Mouse (Mus musculus) heart, postnatal 36 days (tissue): ENCODE data around the gene Slc48a1. TPM values are rescaled to one million over a fixed set of nuclear protein-coding genes. Genes with fewer than 3 reads are reported as not detected.

Experiments used
- DNase-seq, 2 experiments: peaks; one replicate each; pipeline ENCODE4 v3.0.0; 2021 to 2022
- intact Hi-C: fragments of 180-260 bp; cut with DNase I; formaldehyde crosslinking; loops from one replicate; pipeline ENCODE4 v1.15.1; 2025
- total RNA-seq, 2 experiments: library from RNA; stranded (reverse); gene quantifications; 2 replicates each; pipeline ENCODE4 v1.2.3; 2021

The Slc48a1 gene
- total RNA-seq, 2 experiments from 2014 or later = 73.3 to 84.1 TPM

- intact Hi-C loops = no loop called here
- DNase-seq = no peak
These were observed 43.7 kb downstream of the Slc48a1 start for GRCm38 (mm10) chr15:97821983-97822363.

GRCm38 (mm10) chr15:97822545-97823228 is 44.4 kb downstream of the Slc48a1 start:
- intact Hi-C loops = no loop called here
- no peak for DNase-seq

DNA sequence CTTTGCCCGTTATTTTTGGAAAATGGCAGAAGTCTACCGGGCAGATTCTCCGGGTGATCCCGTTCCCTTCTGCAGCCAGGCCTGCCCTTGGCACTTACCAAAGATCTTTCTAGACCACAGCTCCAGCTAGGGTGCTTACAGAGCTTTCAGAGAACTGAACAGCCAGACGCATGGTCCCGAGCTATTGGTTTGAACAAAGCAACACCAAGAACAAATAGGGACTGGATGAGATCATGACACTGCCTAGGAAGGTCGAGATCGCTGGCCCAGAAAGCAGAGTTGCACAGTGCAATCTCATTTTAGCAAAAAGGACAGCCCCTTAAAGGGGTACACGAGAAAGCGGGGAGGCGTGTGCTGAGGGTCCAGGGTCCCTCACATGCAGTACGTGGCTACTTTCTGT is 45.2 kb downstream of the Slc48a1 start:
- intact Hi-C loops = no loop called here
- DNase-seq = no peak

DNA sequence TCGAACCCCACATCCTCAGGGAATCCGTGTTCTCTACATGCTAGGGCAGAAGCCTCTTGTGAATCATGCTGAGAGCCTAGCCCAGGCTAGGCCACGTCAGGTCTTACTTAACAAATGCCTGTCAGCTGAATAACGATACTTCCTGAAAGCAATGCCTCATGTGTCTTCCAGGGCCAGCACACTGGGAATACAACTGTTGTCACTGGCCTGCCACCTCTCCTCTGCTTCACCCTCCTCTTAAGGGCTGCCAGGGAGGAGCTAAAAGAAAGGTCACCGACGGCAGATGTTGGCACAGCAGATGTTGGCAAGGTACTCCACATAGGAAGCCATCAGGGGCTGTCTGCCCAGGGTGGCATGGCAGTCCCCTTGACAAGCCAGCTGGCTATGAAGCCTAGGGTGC is 45.7 kb downstream of the Slc48a1 start:
- DNase-seq = peak in 1 of 2 experiments; percentile 54

DNA sequence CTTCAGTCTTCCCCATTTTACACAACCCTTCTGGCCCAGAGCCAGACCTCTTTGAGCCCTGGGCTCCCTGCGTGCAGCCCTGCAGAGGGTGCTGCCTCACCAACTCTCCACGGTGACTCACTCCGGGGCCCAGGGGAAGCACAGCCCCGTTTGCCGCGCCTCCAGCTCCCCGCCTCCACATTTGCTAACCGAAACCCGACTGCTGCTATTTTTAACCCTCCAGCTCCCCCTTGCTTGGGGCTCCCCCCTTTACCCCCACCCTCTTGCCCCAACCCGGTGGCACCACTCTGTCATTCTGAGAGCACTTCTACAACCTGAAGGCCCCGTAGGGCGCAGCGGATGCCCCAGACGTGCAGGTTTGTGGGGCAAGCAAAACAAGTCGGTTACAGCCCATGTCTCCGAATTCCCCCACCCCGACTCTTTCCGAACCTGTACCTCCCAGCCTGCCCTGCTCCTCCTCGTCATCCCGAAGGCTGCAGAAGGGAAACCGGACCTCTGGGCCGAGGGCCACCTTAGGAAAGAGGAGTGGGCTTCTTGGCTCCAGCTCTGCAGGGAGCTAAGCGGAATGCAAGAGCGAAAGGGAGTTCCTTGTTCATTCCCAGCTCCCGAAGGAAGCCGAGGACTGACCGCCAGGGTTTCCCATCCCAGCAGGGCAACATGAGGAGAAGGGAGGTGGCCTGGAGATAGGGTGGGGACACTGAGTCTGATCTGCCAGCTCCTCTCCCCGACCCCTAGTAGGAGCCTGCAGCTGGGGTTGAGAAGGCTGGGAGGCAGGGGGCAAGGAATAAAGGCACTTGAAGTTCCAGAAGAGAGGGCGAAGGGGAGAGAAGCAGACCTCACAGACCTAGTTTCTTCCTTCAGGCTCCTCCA is 47.0 kb downstream of the Slc48a1 start:
- intact Hi-C loops = loop anchor here (1.0 to 2.0 kb wide), 3 partner anchors 15 to 24 kb away; no protein-coding TSS in a partner anchor
- DNase-seq = peak; percentile 83 to 86

More for the DNA sequence above, 45.7 kb downstream of the Slc48a1 start:
- intact Hi-C loops = loop anchor here (2.0 kb wide), 2 partner anchors 13 to 17 kb away; no protein-coding TSS in a partner anchor

- DNase-seq = no peak
These were observed 47.7 kb downstream of the Slc48a1 start for GRCm38 (mm10) chr15:97825941-97826587.

GRCm38 (mm10) chr15:97826588-97827261 is 48.4 kb downstream of the Slc48a1 start:
- intact Hi-C loops = no loop called here
- no peak for DNase-seq

More at GRCm38 (mm10) chr15:97825941-97826587, 47.7 kb downstream of the Slc48a1 start:
- intact Hi-C loops = loop anchor here (1.0 to 2.0 kb wide), 3 partner anchors 15 to 23 kb away; no protein-coding TSS in a partner anchor

DNA sequence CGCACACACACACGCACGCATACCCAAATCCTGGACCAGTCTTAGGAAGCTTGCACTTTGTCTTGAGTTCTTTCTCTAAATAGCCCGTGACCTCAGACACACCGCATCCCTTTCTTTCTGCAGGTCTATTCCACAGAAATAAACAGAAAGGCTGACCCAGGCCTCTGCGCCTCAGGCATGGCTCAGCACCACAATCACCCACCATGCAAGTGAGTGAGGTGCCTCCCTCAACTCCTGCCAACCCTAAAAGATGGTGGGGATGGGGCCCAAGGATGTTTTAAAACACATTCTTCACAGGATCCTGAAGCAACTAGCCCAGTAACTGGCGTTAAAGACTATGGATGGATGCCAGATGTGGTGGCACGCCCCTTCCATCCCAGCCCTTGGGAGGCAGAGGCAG is 49.1 kb downstream of the Slc48a1 start:
- no peak for DNase-seq
- intact Hi-C loops = no loop called here

DNA sequence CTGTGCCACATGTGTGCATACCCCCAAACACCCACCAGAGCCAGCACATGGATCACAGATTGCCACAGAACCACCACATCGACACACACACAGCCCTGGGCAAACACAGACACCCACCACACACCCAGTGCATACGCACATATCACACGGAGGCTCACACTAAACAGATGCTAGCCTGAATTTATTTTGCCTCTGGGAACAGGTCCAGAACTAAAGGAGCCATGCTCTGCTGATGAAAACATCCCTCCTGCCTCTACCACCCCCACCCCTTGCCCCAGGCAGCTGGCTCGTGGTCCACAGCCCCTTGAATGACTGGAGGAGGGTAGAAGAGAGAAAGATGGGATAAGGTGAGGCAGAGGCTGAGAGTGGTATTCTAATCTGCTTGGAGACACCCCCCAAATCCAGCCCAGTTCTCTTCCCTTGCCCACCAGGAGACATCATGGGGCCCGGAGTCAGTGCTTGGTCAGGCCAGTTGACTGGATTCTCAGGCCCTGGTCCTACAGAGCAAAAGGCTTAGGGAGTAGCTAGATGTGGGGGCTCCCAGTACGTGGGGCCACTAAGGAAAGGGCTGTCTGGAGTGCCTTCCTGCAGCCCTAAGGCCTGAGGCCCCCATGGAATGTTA is 50.0 kb downstream of the Slc48a1 start:
- no peak for DNase-seq
- intact Hi-C loops = no loop called here

- intact Hi-C loops = no loop called here
- DNase-seq = peak in 1 of 2 experiments; percentile 57
These were observed 50.6 kb downstream of the Slc48a1 start for GRCm38 (mm10) chr15:97828901-97829338.

DNA sequence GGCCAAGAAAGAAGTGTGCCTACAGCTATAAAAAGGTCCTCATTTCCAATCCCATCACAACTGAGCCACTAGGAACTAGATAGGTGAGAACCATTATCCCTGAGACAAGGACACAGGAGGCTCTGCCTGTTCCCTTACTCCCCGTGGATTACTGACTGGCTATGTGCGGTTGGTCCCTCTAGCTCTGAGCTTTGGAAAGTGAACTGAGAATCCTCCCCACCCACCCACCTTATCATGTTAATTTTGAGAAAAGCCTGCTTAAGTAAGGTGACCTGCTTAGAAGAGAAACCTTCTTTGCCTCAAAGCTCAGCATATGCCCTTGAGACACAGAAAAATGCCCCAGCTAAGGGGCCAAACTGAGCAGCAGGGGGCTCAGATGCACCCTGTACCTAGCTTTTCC is 51.1 kb downstream of the Slc48a1 start:
- intact Hi-C loops = no loop called here
- no peak for DNase-seq

GRCm38 (mm10) chr15:97830253-97830787 is 52.0 kb downstream of the Slc48a1 start:
- DNase-seq = peak in 1 of 2 experiments; percentile 53
- intact Hi-C loops = no loop called here

GRCm38 (mm10) chr15:97830788-97831241 is 52.5 kb downstream of the Slc48a1 start:
- peak; percentile 61 to 82 for DNase-seq
- intact Hi-C loops = loop anchor here (1.0 kb wide), 1 partner anchor 9 kb away; no protein-coding TSS in a partner anchor

DNA sequence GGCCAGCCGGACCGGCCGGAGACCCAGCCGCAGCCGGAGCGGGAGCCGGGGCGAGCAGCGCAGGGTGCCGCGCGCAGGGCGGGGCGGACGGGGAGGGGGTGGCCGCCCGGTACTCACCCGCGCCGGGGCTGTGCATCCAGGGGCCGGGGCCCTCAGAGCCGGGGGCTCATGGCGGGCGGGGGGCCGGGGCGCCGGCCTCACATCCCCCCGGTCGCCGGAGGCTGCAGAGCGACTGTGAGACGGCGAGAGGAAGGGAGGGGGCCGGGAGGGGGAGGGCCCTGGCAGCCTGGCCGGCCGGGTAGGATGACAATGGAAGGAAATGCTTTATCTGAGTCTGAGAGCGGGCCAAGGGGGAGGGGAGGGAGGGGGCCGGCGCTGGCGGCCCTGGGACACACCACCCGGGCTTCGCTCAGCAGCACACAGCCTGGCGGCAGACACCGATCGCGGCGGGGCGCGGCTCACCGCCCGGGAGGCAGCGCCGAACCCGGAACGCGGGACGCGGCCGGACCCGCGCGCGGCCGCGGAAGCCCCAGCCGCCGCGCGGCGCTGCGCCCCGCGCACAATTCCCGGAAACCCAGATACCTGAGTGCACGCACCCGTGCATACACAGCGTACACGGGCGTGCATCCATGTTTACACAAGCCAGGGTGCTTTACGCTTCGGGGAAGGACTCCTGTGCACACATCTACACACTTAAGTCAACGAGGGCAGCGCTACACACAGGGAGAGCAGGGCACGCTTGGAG is 53.1 kb downstream of the Slc48a1 start:
- intact Hi-C loops = loop anchor here (1.0 kb wide), 1 partner anchor 9 kb away; no protein-coding TSS in a partner anchor
- peak; percentile 74 to 82 for DNase-seq

- intact Hi-C loops = loop anchor here (1.0 kb wide), 1 partner anchor 8 kb away; no protein-coding TSS in a partner anchor
- peak in 1 of 2 experiments; percentile 56 for DNase-seq
These were observed 53.8 kb downstream of the Slc48a1 start for GRCm38 (mm10) chr15:97831987-97832640.

- DNase-seq = no peak
- intact Hi-C loops = no loop called here
These were observed 54.6 kb downstream of the Slc48a1 start for GRCm38 (mm10) chr15:97832764-97833479.

- no peak for DNase-seq
- intact Hi-C loops = no loop called here
These were observed 58.0 kb downstream of the Slc48a1 start for GRCm38 (mm10) chr15:97836153-97836893.
